Mouse (Mus musculus) layer of hippocampus, postnatal 10 days (tissue): ENCODE results near the gene Slc7a8. TPM values are rescaled to one million over a fixed set of nuclear protein-coding genes. Genes with fewer than 3 reads are reported as not detected.

Experiments used
- DNase-seq, 2 experiments: peaks; one replicate each; pipeline ENCODE4 v3.0.0; 2021; ENCODE audit warnings: low spot score in 2 of 2
- total RNA-seq, 2 experiments: library from RNA; stranded (reverse); gene quantifications; 2 replicates each; pipeline ENCODE4 v1.2.3; 2021

The Slc7a8 gene
- total RNA-seq, 2 experiments from 2014 or later: 63.7 to 66.3 TPM

DNA sequence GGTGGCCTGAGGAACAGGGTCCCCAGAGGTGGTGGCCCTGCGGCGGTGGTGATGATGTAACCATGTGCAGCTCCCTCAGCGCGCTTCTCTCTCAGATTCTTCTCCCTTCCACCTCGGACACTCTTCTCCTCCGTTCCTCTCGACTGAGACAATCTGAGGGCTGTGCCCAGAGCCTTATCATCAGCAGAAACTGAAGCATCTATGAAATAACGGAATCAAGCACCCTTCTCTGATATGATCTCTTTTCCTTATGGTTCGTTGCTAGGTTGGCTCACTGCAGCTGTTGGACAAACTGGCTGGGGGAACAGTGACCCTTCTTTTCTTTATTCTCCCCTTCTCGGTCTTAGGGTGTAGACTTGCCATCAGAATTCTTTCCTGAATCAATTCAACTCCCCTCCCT, 78.5 kb downstream of the Slc7a8 start:
- DNase-seq: no peak

DNA sequence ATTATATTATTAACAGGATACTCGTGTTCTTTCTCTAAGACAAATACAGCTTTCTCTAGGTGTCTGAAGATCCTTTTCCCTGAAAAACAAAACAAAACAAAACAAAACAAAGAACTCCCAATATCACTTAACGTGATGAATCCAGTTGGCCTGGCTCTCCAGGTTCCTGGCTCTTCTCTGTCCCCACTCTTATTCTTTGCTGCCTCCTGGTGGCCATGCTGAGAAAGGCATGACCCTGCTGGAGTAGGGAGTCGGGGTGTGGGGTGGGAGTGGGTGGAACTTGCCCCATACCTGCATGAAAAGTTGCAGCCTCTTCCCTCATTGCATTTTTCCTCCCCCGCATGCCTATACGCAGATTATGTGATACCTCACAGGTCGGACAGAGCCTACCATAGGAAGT, 80.4 kb downstream of the Slc7a8 start:
- DNase-seq: peak; percentile 84 to 85

DNA sequence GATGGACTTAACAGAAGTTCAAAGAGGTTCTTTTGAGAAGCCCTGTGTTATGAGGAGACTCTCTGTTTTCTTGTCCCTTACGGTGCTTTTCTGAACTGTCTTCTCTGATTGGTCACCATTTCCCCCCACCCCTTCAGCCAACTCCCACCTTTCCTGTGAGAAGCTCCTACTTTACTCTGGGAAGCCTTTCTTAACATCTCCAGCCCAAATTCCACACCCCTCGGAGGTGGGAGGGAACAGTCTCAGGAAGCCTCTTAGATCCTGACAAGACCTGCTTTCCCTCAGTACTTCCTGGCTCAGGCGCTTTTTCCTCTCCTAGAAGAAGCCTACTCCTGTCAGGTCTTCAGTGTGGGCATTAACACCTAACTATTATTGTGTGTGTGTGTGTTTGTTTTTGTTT, 82.2 kb downstream of the Slc7a8 start:
- no peak for DNase-seq

- DNase-seq: no peak
These were observed 83.0 kb downstream of the Slc7a8 start, which contains the start of gene Gm29776 for GRCm38 (mm10) chr14:54698733-54699132. TSS of gene Gm29776 (minus strand) at chr14:54698833.

- no peak for DNase-seq
These were observed 85.0 kb downstream of the Slc7a8 start for GRCm38 (mm10) chr14:54696752-54697151.

GRCm38 (mm10) chr14:54695042-54695441, 86.7 kb downstream of the Slc7a8 start:
- no peak for DNase-seq

DNA sequence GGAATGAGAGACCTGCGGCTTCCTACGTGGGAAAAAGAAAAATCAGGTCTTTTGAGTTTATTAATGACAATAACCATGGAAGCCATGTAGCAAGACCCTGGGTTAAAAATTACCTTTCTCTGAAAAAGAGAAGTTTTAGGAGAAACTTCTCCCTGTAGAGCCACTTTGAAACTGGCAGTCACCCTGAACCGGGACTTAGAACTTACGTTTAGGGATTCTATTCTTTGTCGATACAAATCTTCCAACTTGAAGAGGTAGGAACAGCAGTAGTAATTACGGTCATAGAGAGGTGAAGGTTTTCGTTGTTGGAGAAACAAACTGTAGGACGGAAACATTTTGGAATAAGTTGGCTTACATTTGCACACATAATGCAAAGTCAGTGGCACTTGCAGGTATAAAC, 94.5 kb downstream of the Slc7a8 start:
- DNase-seq: no peak

GRCm38 (mm10) chr14:54686522-54687143, 95.1 kb downstream of the Slc7a8 start, which contains the start of gene Acin1:
TSS of gene Acin1 (minus strand) at chr14:54686931.
- DNase-seq: peak; percentile 100

- DNase-seq: no peak
These were observed 95.7 kb downstream of the Slc7a8 start, which contains the start of gene 1700123O20Rik for GRCm38 (mm10) chr14:54686063-54686521. TSS of gene 1700123O20Rik (plus strand) at chr14:54686216.

DNA sequence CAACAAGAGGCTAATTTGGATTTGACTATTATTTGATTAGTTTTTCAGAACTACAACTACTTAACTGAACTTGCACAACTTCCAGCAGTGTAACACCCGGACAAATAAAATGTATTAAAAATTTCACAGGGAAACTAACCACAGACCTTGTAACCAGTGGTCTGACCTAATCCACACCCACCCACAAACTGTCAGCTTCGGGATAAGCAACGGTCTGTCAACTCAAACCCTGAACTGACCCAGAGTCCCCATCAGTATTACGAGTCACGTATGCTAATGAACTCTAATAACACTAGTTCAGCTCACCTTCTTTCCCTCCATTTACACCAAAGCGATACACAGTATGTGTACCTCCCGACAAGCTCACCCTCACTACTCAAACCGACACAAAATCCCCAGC, 96.3 kb downstream of the Slc7a8 start:
- no peak for DNase-seq

DNA sequence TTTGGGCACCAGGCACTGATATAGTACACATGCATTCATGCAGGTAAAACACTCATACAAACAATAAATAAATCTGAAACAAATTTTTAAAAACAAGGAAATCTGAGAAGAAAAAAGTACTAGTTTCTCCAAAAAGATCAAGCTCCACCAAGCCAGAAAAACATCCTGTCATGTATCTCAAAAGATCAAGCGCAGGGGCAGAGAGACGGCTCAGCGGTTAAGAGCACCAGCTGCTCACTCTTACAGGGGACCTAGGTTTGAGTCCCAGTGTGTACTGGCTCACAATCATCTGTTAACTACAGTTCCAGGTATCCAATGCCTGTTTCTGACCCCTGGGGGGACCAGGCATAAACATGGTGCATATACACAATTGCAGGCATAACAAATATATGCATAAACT, 99.3 kb downstream of the Slc7a8 start:
- no peak for DNase-seq

- no peak for DNase-seq
These were observed 103.0 kb downstream of the Slc7a8 start for GRCm38 (mm10) chr14:54678657-54679304.

GRCm38 (mm10) chr14:54676290-54676689, 105.5 kb downstream of the Slc7a8 start:
- DNase-seq: peak in 1 of 2 experiments; percentile 19

DNA sequence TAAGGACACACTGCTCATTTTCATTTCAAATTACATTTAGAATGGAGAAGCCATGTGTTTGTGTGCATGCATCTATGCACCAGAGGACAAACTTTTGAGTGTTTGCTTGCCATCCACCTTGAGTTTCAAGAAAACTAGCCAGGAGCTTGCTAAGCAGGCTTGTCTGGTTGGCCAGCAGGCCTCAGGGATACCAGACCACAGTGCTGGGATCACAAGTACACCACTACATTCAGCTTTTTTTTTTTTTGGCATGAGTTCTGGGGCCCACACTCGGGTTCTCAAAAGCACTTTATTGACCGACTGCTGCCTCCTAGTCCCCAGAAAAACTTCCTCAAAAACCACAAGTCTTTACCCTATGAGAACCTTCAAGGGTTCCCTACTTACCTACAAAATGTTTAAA, 107.4 kb downstream of the Slc7a8 start:
- DNase-seq: no peak

Other genes with a start within 250 kb of the Slc7a8 start
- 1 to 10 TPM; 4.7 to 6.7 TPM for gene Haus4, start 227.3 kb downstream of the Slc7a8 start, total RNA-seq
- gene Ajuba, start 204.4 kb downstream of the Slc7a8 start, total RNA-seq: 1 to 10 TPM; 3.8 to 4.3 TPM
- 1 to 10 TPM; 5.1 to 5.5 TPM for gene 4931414P19Rik, start 176.0 kb downstream of the Slc7a8 start, total RNA-seq
- gene Psmb5, start 163.9 kb downstream of the Slc7a8 start, total RNA-seq: 100 to 1,000 TPM; 201 to 217 TPM
- gene Psmb11, start 160.5 kb downstream of the Slc7a8 start, total RNA-seq: under 1 TPM; 0.21 to 0.25 TPM
- gene Gm17606, start 141.0 kb downstream of the Slc7a8 start, total RNA-seq: not detected
- gene Cdh24, start 140.6 kb downstream of the Slc7a8 start, total RNA-seq: 10 to 100 TPM; 14.7 to 17.2 TPM
- 10 to 100 TPM; 25.5 to 28.1 TPM for gene 1700123O20Rik, start 95.7 kb downstream of the Slc7a8 start, total RNA-seq
- gene Acin1, start 95.0 kb downstream of the Slc7a8 start, total RNA-seq: 100 to 1,000 TPM; 208 to 213 TPM
- gene Gm29776, start 83.1 kb downstream of the Slc7a8 start, total RNA-seq: not detected
- not detected for gene Cebpe, start 69.8 kb downstream of the Slc7a8 start, total RNA-seq
- not detected for gene Rnf212b, start 32.2 kb upstream of the Slc7a8 start, total RNA-seq
- 10 to 100 TPM; 16.6 to 16.8 TPM for gene Homez, start 89.0 kb upstream of the Slc7a8 start, total RNA-seq
- 10 to 100 TPM; 36.7 to 40.0 TPM for gene Ppp1r3e, start 95.6 kb upstream of the Slc7a8 start, total RNA-seq
- gene Bcl2l2, start 101.4 kb upstream of the Slc7a8 start, total RNA-seq: 10 to 100 TPM; 68.8 to 72.1 TPM
- gene Gm20521, start 101.5 kb upstream of the Slc7a8 start, total RNA-seq: 1 to 10 TPM in 1 of 2 experiments, not detected in 1; 9.9 TPM
- 100 to 1,000 TPM; 266 to 288 TPM for gene Pabpn1, start 110.6 kb upstream of the Slc7a8 start, total RNA-seq
- 100 to 1,000 TPM; 606 to 608 TPM for gene Slc22a17, start 131.2 kb upstream of the Slc7a8 start, total RNA-seq
- gene Efs, start 144.2 kb upstream of the Slc7a8 start, total RNA-seq: 10 to 100 TPM; 16.8 to 17.9 TPM
- gene Il25, start 150.7 kb upstream of the Slc7a8 start, total RNA-seq: not detected
- gene Cmtm5, start 154.3 kb upstream of the Slc7a8 start, total RNA-seq: 10 to 100 TPM; 33.5 to 37.0 TPM
- 1 to 10 TPM; 3.1 to 4.9 TPM for gene Myh6, start 185.0 kb upstream of the Slc7a8 start, total RNA-seq
- gene Gm17428, start 195.0 kb upstream of the Slc7a8 start, total RNA-seq: not detected
- gene Myh7, start 212.7 kb upstream of the Slc7a8 start, total RNA-seq: 1 to 10 TPM; 4.4 to 7.4 TPM
- 10 to 100 TPM; 30.0 to 39.1 TPM for gene Ngdn, start 233.5 kb upstream of the Slc7a8 start, total RNA-seq